Comparison of ENCODE assay signal across 8 mouse cellular contexts in genomic region chr1:36368969-36369645, GRCm38 (mm10). TPM values are rescaled to one million over a fixed set of nuclear protein-coding genes. Genes with fewer than 3 reads are reported as not detected.
A peak's percentile ranks its signal among the peaks of the same experiment; 100 is the strongest.
DNase-seq lines count a peak whose midpoint lies in the region; ATAC-seq and TF ChIP-seq lines count a peak whose summit lies in the region.

TSS of gene Kansl3 (minus strand) at chr1:36369181.

- no peak for TF ChIP-seq CTCF in E14TG2a.4 (conservative IDR thresholded peaks at IDR 0.05; ENCODE audit: low read length)
- TF ChIP-seq CTCF in heart, postnatal 0 days (IDR thresholded peaks at IDR 0.05; ENCODE audit: low read depth) = no peak
- no peak for TF ChIP-seq CTCF in liver, postnatal 0 days (IDR thresholded peaks at IDR 0.05; ENCODE audit: low read depth)

- peak within 1 kb of the TSS; percentile 75; the same call in 1 of the 2 replicates for H3K27ac ChIP-seq in forebrain, embryonic 12.5 days
- H3K27ac ChIP-seq in heart, postnatal 0 days (ENCODE audit: low read depth) = peak within 1 kb of the TSS; percentile 81
- peak within 1 kb of the TSS; percentile 64 for H3K27ac ChIP-seq in liver, postnatal 0 days (ENCODE audit: low read depth)
- H3K27ac ChIP-seq in neural tube, embryonic 14.5 days (ENCODE audit: low read depth, low read length) = peak within 1 kb of the TSS; percentile 55

- peak within 1 kb of the TSS; percentile 90 for H3K4me3 ChIP-seq in E14TG2a.4 (replicated peaks; ENCODE audit: low read length)
- peak within 1 kb of the TSS; percentile 95 for H3K4me3 ChIP-seq in forebrain, embryonic 12.5 days (replicated peaks)
- H3K4me3 ChIP-seq in heart, postnatal 0 days (ENCODE audit: low read depth, low read length) = peak within 1 kb of the TSS; percentile 85
- H3K4me3 ChIP-seq in liver, postnatal 0 days (ENCODE audit: low read depth, low read length) = peak within 1 kb of the TSS; percentile 64
- H3K4me3 ChIP-seq in neural tube, embryonic 14.5 days (ENCODE audit: low read depth, low read length) = peak within 1 kb of the TSS; percentile 87

- peaks cover 28% of the 10 kb centered on the region for H3K4me1 ChIP-seq in E14TG2a.4 (replicated peaks; ENCODE audit: low read depth, low read length)
- H3K4me1 ChIP-seq in forebrain, embryonic 12.5 days = peaks cover 11% of the 10 kb centered on the region
- H3K4me1 ChIP-seq in heart, postnatal 0 days (ENCODE audit: control insufficient read depth, insufficient read depth) = peaks cover 13% of the 10 kb centered on the region
- peaks cover 13% of the 10 kb centered on the region for H3K4me1 ChIP-seq in liver, postnatal 0 days (ENCODE audit: insufficient read depth)
- H3K4me1 ChIP-seq in neural tube, embryonic 14.5 days (ENCODE audit: control insufficient read depth, insufficient read depth, low read length) = peaks cover 10% of the 10 kb centered on the region; the same call in 1 of the 2 replicates

- peaks cover 31% of the 10 kb centered on the region for H3K36me3 ChIP-seq in E14TG2a.4 (ENCODE audit: insufficient read depth, low read length)
- peaks cover 17% of the 10 kb centered on the region for H3K36me3 ChIP-seq in forebrain, embryonic 12.5 days (replicated peaks)
- H3K36me3 ChIP-seq in heart, postnatal 0 days (replicated peaks; ENCODE audit: control insufficient read depth, insufficient read depth, low read length) = peaks cover 14% of the 10 kb centered on the region
- H3K36me3 ChIP-seq in liver, postnatal 0 days (replicated peaks; ENCODE audit: insufficient read depth, low read length) = peaks cover 21% of the 10 kb centered on the region
- H3K36me3 ChIP-seq in neural tube, embryonic 14.5 days (ENCODE audit: control insufficient read depth, insufficient read depth, low read length) = peaks cover 7% of the 10 kb centered on the region; the same call in 1 of the 2 replicates

- H3K9ac ChIP-seq in forebrain, embryonic 12.5 days = peak within 1 kb of the TSS; percentile 96
- H3K9ac ChIP-seq in heart, postnatal 0 days (replicated peaks; ENCODE audit: low read depth, low read length) = peak within 1 kb of the TSS; percentile 91
- H3K9ac ChIP-seq in liver, postnatal 0 days (replicated peaks) = peak within 1 kb of the TSS; percentile 80
- H3K9ac ChIP-seq in neural tube, embryonic 14.5 days (replicated peaks; ENCODE audit: low read depth, low read length) = peak within 1 kb of the TSS; percentile 91

- WGBS in forebrain, embryonic 12.5 days = 4% methylated on average over 61 of the region's 61 CpGs
- WGBS in heart, postnatal 0 days = 4% methylated on average over 61 of the region's 61 CpGs
- WGBS in liver, postnatal 0 days (ENCODE audit: insufficient replicate concordance) = 3% methylated on average over 50 of the region's 61 CpGs
- WGBS in neural tube, embryonic 14.5 days = 5% methylated on average over 60 of the region's 61 CpGs

- DNase-seq in c-Kit-positive CD71-positive TER-119-positive erythroid progenitor cells, embryonic 14.5 days (ENCODE audit: low spot score) = peak; percentile 89
- peak; percentile 78 for DNase-seq in heart, postnatal 0 days (ENCODE audit: low spot score)
- DNase-seq in kidney, postnatal 4 days = peak; percentile 92 to 95
- peak; percentile 95 for DNase-seq in liver, postnatal 0 days
- DNase-seq in testis, postnatal 10 days (ENCODE audit: low spot score) = peak; percentile 95

- peak; percentile 88 for ATAC-seq in forebrain, embryonic 12.5 days (ENCODE audit: low FRiP score)
- ATAC-seq in heart, postnatal 0 days (ENCODE audit: insufficient read depth, low read depth) = peak; percentile 84
- ATAC-seq in liver, postnatal 0 days = peak; percentile 93
- peak; percentile 84 for ATAC-seq in neural tube, embryonic 14.5 days (ENCODE audit: low read depth)

- peaks cover 7% of the 10 kb centered on the region for H3K9me3 ChIP-seq in E14TG2a.4 (ENCODE audit: low read length)
- H3K9me3 ChIP-seq in forebrain, embryonic 12.5 days = no peaks in the 10 kb centered on the region
- no peaks in the 10 kb centered on the region for H3K9me3 ChIP-seq in heart, postnatal 0 days (replicated peaks; ENCODE audit: control insufficient read depth, low read length)
- no peaks in the 10 kb centered on the region for H3K9me3 ChIP-seq in liver, postnatal 0 days (ENCODE audit: low read length)
- no peaks in the 10 kb centered on the region for H3K9me3 ChIP-seq in neural tube, embryonic 14.5 days (ENCODE audit: control insufficient read depth, low read length)

- peaks cover 26% of the 10 kb centered on the region for H3K27me3 ChIP-seq in E14TG2a.4 (ENCODE audit: insufficient read depth, low read length)
- no peaks in the 10 kb centered on the region for H3K27me3 ChIP-seq in forebrain, embryonic 12.5 days
- no peaks in the 10 kb centered on the region for H3K27me3 ChIP-seq in heart, postnatal 0 days (ENCODE audit: control insufficient read depth, insufficient read depth, low read length)
- no peaks in the 10 kb centered on the region for H3K27me3 ChIP-seq in liver, postnatal 0 days (ENCODE audit: insufficient read depth, low read length)
- H3K27me3 ChIP-seq in neural tube, embryonic 14.5 days (ENCODE audit: control insufficient read depth, insufficient read depth, low read length) = no peaks in the 10 kb centered on the region

- peak; percentile 86; the same call in 1 of the 2 replicates for TF ChIP-seq EP300 in heart, postnatal 0 days (IDR thresholded peaks at IDR 0.05; ENCODE audit: low read depth)
- TF ChIP-seq EP300 in liver, postnatal 0 days (IDR thresholded peaks at IDR 0.05; ENCODE audit: low read depth) = no peak

- peak within 1 kb of the TSS; percentile 71 for H3K4me2 ChIP-seq in forebrain, embryonic 12.5 days
- H3K4me2 ChIP-seq in heart, postnatal 0 days (ENCODE audit: low read depth, low read length) = peak within 1 kb of the TSS; percentile 67
- peak within 1 kb of the TSS; percentile 75 for H3K4me2 ChIP-seq in liver, postnatal 0 days (ENCODE audit: low read depth, low read length)
- peak within 1 kb of the TSS; percentile 76 for H3K4me2 ChIP-seq in neural tube, embryonic 14.5 days (ENCODE audit: low read depth, low read length)

RNA-seq across cellular contexts. Expression of gene Kansl3, which starts in this region (rescaled TPM):
- polyA plus RNA-seq in forebrain, embryonic 12.5 days (2016; fragmentation: Nextera tagmentation; extraction: Ambion mirVana) = 47.2 and 48.0 TPM in 2 replicates
- total RNA-seq in heart, postnatal 0 days (2014; rRNA removed; ENCODE audit: low replicate concordance) = 46.3 and 57.4 TPM in 2 replicates
- polyA plus RNA-seq in heart, postnatal 0 days (2015; fragmentation: Nextera tagmentation; extraction: Ambion mirVana) = 26.5 and 29.7 TPM in 2 replicates
- polyA plus RNA-seq in liver, postnatal 0 days (2015; fragmentation: Nextera tagmentation; extraction: Ambion mirVana) = 8.5 and 10.1 TPM in 2 replicates
- 32.3 and 40.0 TPM in 2 replicates for polyA plus RNA-seq in neural tube, embryonic 14.5 days (2014; fragmentation: Nextera tagmentation; extraction: Ambion mirVana)

Comparison
In these comparisons a context has a peak if more than half of its experiments do, and no peak if none do; other contexts are left out.
1. Peak in every context shown above with its lines: DNase-seq, ATAC-seq, H3K4me3 ChIP-seq and H3K27ac ChIP-seq.